Comparison of ENCODE assay signal across 8 mouse cellular contexts in genomic region chr8:109779431-109780228, GRCm38 (mm10). TPM values are rescaled to one million over a fixed set of nuclear protein-coding genes. Genes with fewer than 3 reads are reported as not detected.
A peak's percentile ranks its signal among the peaks of the same experiment; 100 is the strongest.
DNase-seq lines count a peak whose midpoint lies in the region; ATAC-seq and TF ChIP-seq lines count a peak whose summit lies in the region.

No protein-coding gene starts in this region.

- no peak for DNase-seq in lung, postnatal 25 days (ENCODE audit: low spot score)
- DNase-seq in limb, embryonic 10.5 days (ENCODE audit: low spot score), result no peak
- DNase-seq in midbrain, postnatal 0 days (ENCODE audit: low spot score), result no peak
- DNase-seq in urinary bladder, postnatal 14 days (ENCODE audit: low spot score), result no peak
- DNase-seq in gastrocnemius, adult 8-10 months (ENCODE audit: low spot score in 2 of 2), result no peak
- DNase-seq in kidney, postnatal 36 days, result no peak

- H3K9me3 ChIP-seq in lung, embryonic 15.5 days, result no peaks in the 10 kb centered on the region
- H3K9me3 ChIP-seq in erythroblast, embryonic 14.5 days (ENCODE audit: control insufficient read depth, low read length), result no peaks in the 10 kb centered on the region
- H3K9me3 ChIP-seq in limb, embryonic 10.5 days (replicated peaks), result no peaks in the 10 kb centered on the region
- no peaks in the 10 kb centered on the region for H3K9me3 ChIP-seq in midbrain, postnatal 0 days (ENCODE audit: low read length)

- H3K27ac ChIP-seq in lung, embryonic 15.5 days, result peak overlapping the region; percentile 97
- H3K27ac ChIP-seq in limb, embryonic 10.5 days, result peak overlapping the region; percentile 99
- peak overlapping the region; percentile 99 for H3K27ac ChIP-seq in midbrain, postnatal 0 days (ENCODE audit: low read depth, low read length)

- no peak for ATAC-seq in lung, embryonic 15.5 days (ENCODE audit: borderline replicate concordance, extremely low read depth, low FRiP score, low TSS enrichment)
- no peak for ATAC-seq in midbrain, postnatal 0 days (ENCODE audit: low FRiP score)

- H3K4me3 ChIP-seq in lung, embryonic 15.5 days, result peak overlapping the region; percentile 95
- peak overlapping the region; percentile 97 for H3K4me3 ChIP-seq in erythroblast, embryonic 14.5 days (replicated peaks)
- peak overlapping the region; percentile 79 for H3K4me3 ChIP-seq in limb, embryonic 10.5 days
- peak overlapping the region; percentile 96 for H3K4me3 ChIP-seq in midbrain, postnatal 0 days (ENCODE audit: low read depth, low read length)

- H3K4me2 ChIP-seq in lung, embryonic 15.5 days, result peak overlapping the region; percentile 84
- H3K4me2 ChIP-seq in midbrain, postnatal 0 days (ENCODE audit: low read depth, low read length, poor library complexity, severe bottlenecking), result peak overlapping the region; percentile 89

- TF ChIP-seq CTCF in midbrain, postnatal 0 days (IDR thresholded peaks at IDR 0.05), result no peak

- no peaks in the 10 kb centered on the region for H3K36me3 ChIP-seq in lung, embryonic 15.5 days
- peaks cover 3% of the 10 kb centered on the region; the same call in 1 of the 2 replicates for H3K36me3 ChIP-seq in erythroblast, embryonic 14.5 days (ENCODE audit: control insufficient read depth)
- H3K36me3 ChIP-seq in limb, embryonic 10.5 days, result no peaks in the 10 kb centered on the region
- H3K36me3 ChIP-seq in midbrain, postnatal 0 days (ENCODE audit: insufficient read depth, low read length), result no peaks in the 10 kb centered on the region

- H3K9ac ChIP-seq in lung, embryonic 15.5 days, result peak overlapping the region; percentile 89
- H3K9ac ChIP-seq in midbrain, postnatal 0 days (replicated peaks; ENCODE audit: low read length, poor library complexity, severe bottlenecking), result peak overlapping the region; percentile 96

- WGBS in lung, embryonic 15.5 days, result 10% methylated on average over 24 of the region's 24 CpGs
- WGBS in limb, embryonic 10.5 days, result 26% methylated on average over 24 of the region's 24 CpGs
- 21% methylated on average over 24 of the region's 24 CpGs for WGBS in midbrain, postnatal 0 days

- H3K27me3 ChIP-seq in lung, embryonic 15.5 days, result peaks cover 6% of the 10 kb centered on the region; the same call in 1 of the 2 replicates
- peaks cover 25% of the 10 kb centered on the region for H3K27me3 ChIP-seq in erythroblast, embryonic 14.5 days (ENCODE audit: control insufficient read depth)
- peaks cover 4% of the 10 kb centered on the region; the same call in 1 of the 2 replicates for H3K27me3 ChIP-seq in limb, embryonic 10.5 days (ENCODE audit: low read depth, poor library complexity, severe bottlenecking)
- peaks cover 2% of the 10 kb centered on the region; the same call in 1 of the 2 replicates for H3K27me3 ChIP-seq in midbrain, postnatal 0 days (ENCODE audit: insufficient read depth, low read length)

- peaks cover 13% of the 10 kb centered on the region for H3K4me1 ChIP-seq in lung, embryonic 15.5 days
- peaks cover 44% of the 10 kb centered on the region for H3K4me1 ChIP-seq in erythroblast, embryonic 14.5 days (ENCODE audit: control insufficient read depth)
- peaks cover 18% of the 10 kb centered on the region for H3K4me1 ChIP-seq in limb, embryonic 10.5 days
- H3K4me1 ChIP-seq in midbrain, postnatal 0 days (ENCODE audit: insufficient read depth, low read length), result 0 out of 2 replicates have a peak, but pooled peaks cover 5% of the 10 kb centered on the region

RNA-seq across cellular contexts. Expression of gene Ap1g1, which starts 1.3 kb away (rescaled TPM):
- 41.9 and 44.2 TPM in 2 replicates for polyA plus RNA-seq in lung, embryonic 15.5 days (2015; fragmentation: Nextera tagmentation; extraction: Ambion mirVana)
- polyA plus RNA-seq in erythroblast, embryonic 14.5 days (2012), result 0.16 and 0.26 TPM in 2 replicates
- polyA plus RNA-seq in limb, embryonic 10.5 days (2016; fragmentation: Nextera tagmentation; extraction: Ambion mirVana), result 44.0 and 50.4 TPM in 2 replicates
- total RNA-seq in midbrain, postnatal 0 days (2014; rRNA removed), result 74.4 and 94.0 TPM in 2 replicates
- 32.8 and 40.2 TPM in 2 replicates for polyA plus RNA-seq in midbrain, postnatal 0 days (2015; fragmentation: Nextera tagmentation; extraction: Ambion mirVana)
- total RNA-seq in gastrocnemius, adult 8-10 months (2022), result 10 to 100 TPM; 28.2 to 36.4 (median 30.6) TPM

RNA-seq across cellular contexts. Expression of gene Atxn1l, which starts 42.1 kb away (rescaled TPM):
- polyA plus RNA-seq in lung, embryonic 15.5 days (2015; fragmentation: Nextera tagmentation; extraction: Ambion mirVana), result 7.0 and 7.9 TPM in 2 replicates
- polyA plus RNA-seq in erythroblast, embryonic 14.5 days (2012), result 1.3 TPM in 2 replicates
- polyA plus RNA-seq in limb, embryonic 10.5 days (2016; fragmentation: Nextera tagmentation; extraction: Ambion mirVana), result 8.4 and 10.2 TPM in 2 replicates
- 12.4 and 16.9 TPM in 2 replicates for total RNA-seq in midbrain, postnatal 0 days (2014; rRNA removed)
- 1.8 and 3.9 TPM in 2 replicates for polyA plus RNA-seq in midbrain, postnatal 0 days (2015; fragmentation: Nextera tagmentation; extraction: Ambion mirVana)
- total RNA-seq in gastrocnemius, adult 8-10 months (2022), result 10 to 100 TPM; 18.2 to 28.9 (median 24.9) TPM

Comparison
In these comparisons a context has a peak if more than half of its experiments do, and no peak if none do; other contexts are left out.
1. RNA of gene Ap1g1, which starts 1.3 kb away (polyA plus RNA-seq): 44.0 to 50.4 TPM in limb, embryonic 10.5 days, 41.9 to 44.2 TPM in lung, embryonic 15.5 days and 32.8 to 40.2 TPM in midbrain, postnatal 0 days; 0.16 to 0.26 TPM in erythroblast, embryonic 14.5 days; every median in the first group is over 10 times any median in the second.
2. Peak in every context shown above with its lines, with median percentiles within 50 percentile points of each other: H3K27ac ChIP-seq and H3K4me3 ChIP-seq.